Mouse (Mus musculus): ENCODE data around the gene Cstf3.

Gene Cstf3

DNA sequence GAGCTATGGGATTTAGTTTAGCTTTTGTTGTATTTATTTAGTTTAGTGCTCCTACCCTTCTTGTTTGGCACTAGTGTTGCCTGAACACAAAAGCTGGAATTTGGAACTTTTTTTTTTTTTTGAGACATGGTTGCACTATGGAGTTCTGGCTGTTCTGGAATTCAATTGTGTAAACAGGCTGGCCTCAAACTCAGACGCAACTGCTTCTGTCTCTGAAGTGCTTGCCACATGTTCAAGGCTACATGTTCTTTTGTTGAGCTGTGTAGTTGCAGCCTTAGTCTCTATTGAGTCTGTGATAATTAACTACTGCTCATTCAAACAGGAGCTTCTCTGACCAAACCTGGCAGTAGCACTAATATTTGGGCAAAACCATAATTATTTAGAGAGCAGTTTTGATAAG is 13.1 kb downstream of the Cstf3 start:
- no peak for DNase-seq (ENCODE audit: low spot score)

DNA sequence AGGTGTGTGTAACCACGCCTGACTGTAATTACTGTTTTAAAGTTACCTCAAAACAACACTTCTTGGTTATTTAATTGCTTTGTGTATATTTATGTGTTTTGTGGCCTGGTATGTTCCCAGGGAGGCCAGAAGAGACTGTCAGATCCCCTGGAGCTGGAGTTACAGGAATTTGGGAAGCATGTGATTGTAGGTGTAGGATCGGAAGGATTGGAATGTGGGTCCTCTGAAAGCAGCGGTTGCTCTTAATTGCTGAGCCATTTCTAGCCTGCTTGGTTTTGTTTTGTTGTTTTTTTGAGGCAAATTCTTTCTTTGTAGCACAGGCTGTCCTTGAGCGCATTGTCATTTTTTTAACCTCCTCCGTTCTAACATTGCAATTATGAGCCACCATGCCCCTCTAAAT is 14.4 kb downstream of the Cstf3 start:
- no peak for DNase-seq (ENCODE audit: low spot score)

DNA sequence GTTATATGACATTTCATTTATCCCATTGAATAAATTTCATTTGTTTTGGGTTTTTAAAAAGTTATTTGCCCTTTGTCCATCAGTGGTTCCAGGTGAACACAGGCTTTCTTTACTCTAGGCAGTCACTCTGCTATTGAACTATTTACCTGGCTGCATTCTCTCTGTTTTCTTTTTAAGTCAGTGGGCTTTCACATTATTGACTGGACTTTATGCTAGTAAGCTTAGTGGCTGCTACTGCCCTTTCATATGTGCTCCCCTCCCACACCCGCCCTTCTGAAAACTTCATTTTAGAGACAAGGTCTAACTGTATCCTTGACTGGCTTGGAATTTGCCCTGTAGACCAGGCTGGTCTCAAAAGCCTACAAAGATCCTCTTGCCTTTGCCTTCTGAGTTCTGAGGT is 15.2 kb downstream of the Cstf3 start:
- no peak for DNase-seq (ENCODE audit: low spot score)

DNA sequence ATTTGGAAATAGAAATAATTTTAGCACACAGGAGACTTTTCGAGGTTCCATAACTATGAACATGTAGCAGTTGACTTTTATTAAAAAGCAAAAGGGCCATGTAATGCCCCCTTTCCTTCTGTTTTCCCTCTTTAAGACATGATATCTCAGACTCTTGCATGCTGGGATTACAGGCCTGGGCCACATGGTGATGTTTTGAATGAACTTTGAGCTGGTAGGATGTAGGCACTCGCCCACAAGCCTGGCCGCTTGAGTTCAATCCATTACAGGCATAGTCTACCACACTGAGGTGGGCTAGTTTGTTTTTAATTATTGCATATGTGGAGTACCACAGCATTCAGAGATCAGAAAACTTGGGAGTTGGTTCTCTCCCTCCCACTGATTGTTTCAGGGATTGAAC is 24.5 kb downstream of the Cstf3 start:
- no peak for DNase-seq (ENCODE audit: low spot score)

DNA sequence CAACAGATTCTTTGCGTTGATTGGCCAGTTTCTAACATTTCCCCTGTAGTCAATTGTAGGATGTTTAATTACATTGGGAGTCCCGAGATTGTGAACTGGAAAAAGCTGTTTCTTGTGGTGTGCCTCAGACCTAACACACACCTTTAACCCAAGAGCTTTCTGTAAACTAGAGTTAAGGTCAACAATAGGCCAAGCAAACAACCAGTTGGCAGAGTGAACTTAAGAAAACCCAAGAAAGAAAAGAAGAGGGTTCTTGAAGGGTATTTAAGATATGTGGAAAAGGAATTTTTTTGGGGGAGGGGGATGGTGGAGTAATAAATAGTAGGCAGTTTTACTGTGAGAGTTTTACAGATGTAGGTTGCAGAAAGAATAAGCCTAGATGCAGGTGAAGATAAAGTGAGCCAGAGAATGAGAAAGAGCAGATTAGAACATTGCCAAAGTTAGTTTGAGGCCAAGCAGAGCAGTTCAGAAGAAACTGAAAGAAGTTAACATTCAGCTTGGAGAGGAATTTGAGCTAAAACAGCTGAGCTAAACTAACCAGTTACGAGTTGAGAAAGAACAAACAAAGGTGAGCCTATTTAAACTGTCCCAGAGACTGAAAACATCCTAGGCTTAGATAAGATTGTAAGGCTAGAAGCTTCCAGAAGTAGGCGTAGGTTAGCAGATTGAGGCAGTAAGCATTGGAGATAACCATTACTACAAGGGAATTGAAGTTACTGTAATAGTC is 25.8 kb downstream of the Cstf3 start:
- DNase-seq (ENCODE audit: low spot score), result no peak

DNA sequence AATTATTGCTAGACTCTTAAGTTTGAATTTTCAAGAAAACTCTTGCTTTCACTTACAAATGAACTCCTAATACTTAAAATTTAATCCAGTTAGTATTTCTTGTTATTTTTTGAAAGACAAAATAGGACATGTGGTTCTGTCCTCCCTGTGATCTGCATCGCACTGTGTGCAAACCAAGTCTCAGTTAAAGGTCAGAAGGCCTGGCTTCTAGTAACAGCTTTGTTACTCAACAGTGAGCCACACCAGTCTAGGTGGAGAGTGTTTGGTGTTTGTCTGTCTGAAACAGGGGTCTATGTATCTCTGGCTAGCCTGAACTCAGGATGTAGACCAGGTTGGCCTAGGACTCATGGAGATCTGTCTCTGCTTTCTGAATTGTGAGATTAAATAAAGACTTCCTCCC is 68.3 kb downstream of the Cstf3 start:
- no peak for DNase-seq (ENCODE audit: low spot score)

DNA sequence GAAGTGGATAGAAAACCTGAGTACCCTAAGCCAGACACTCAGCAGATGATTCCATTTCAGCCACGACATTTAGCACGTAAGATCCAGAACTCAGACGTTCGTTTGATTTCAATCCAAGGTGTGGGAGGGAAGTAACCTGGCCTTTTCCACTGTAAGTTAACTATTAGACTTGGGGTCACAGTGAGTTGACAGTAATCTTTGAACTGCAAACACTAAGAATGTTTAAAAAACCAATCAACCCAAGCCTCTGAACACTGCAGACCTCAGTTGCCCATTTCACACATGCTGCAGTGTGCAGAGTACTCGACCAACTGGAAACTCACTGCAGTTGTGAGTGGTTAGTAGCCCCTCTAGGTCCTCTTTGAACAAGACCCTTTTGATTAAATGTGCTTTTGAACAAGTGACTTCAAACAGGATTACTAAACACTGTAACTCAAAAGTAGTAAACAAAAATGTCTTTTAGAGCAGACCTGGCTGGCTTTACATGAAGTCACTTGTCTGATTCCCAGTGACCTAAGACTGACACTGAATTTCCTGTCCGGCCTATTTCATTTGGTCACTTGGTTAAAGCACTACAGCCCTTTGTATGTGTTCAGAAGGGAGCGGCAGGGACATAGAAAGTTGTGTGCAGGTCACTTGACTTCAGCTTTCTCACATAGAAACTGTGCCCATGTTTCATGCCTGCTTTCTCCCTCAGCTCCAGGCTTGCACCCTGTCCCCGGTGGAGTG is 73.2 kb downstream of the Cstf3 start:
- DNase-seq (ENCODE audit: low spot score), result no peak

DNA sequence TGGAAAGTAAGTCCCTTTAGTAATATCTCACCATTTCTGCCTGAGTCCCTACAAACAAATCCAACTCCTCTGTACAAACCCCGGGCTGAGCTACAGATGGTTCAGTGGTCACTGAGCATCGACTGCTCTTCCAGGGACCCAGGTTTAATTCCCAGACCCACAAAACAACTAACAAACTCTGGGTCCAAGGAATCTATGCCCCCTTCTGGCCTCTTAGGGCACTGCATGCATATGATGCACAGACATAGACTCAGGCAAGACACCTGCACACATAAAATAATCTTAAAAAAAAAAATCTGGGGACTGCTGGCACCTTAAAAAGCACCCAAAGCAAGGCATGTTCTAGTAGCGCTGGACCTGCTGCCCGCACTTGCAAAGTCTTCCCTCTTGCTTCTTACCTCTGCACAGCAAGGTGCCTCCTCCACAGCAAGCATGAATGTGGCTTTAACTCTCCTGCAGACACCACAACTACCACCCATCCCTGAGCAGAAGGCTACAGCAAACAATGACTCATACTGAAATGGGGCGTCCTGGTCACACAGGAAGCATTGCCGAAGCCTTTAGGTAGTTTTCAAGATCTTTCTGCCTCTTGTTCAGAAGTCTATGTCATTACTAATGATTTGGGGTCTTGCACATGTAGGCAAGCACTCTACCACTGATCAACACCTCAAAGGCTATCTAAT is 78.9 kb downstream of the Cstf3 start:
- no peak for DNase-seq (ENCODE audit: low spot score)

DNA sequence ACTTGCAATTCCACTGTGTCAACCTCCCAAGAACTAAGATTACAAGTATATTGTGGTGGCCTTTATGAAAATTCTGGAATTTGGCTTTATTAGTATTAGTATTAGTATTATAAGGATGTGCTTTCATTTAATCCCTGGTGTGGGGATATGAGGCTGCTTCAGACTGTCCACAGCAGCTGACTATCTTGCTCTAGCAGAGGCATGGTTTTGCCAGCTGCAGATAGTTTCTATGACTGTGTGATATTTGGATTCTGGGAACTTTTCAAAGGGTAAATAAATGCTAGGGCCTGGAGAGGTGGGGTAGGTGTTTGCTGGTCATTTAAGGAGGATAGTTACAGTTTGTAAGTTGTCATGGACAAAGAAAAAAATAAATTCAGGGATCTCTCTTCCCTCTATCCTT is 81.4 kb downstream of the Cstf3 start:
- no peak for DNase-seq (ENCODE audit: low spot score)

DNA sequence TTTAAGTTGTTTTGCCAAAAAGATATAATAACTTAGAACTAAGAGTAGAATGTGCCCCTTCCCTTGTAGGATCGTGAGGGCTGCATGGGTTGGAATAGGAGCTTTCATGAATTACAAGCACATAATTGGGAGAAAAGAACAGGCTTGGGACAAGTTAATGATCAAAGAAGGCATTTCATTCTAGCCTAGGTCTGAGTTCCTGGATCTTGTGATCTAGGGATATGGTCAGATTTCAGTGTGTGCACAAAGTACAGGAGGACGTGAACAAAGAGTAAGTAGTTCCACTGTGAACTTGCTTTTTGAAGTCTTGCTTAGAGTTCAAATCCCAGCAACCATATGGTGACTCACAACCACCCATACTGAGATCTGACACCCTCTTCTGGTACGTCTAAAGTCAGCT is 87.0 kb downstream of the Cstf3 start:
- no peak for DNase-seq (ENCODE audit: low spot score)

DNA sequence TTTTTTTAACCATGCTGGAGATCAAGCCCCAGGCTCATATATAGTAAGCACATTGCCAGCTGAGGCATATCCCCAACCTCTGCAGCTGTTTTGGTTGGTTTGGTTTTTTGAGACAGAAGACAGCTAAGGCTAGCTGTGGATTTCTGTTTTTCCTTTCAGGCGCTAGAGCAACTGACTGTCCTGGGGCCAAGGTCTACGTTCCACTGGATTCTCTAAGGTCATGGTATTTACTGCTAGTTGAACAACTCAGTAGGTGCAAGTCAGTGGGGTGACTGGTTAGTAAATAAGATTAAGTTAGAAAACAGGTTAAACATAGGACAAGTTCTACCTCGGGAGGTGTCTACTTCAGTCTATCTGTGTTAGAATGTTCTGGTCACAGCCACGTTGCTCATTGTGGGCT is 94.4 kb downstream of the Cstf3 start:
- DNase-seq (ENCODE audit: low spot score), result no peak

DNA sequence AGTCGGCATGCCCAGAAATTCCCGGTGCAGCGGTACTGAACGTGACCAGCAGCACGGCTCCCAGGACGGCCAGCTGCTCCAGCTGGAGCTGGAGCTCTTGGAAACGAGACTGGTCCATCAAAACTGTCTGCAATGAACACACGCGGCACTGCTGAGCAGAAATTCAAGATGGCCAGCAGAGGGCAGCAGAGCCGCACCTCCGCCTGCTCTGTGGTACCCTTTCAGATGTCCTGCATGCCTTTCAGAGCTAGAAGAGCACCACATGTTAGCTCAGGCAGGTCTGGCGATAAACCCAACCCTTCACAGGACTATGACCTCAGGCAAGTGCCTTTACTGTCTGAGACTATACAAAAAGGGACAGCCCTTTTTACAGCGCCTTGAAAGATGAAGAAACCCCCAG is 95.1 kb downstream of the Cstf3 start:
- peak; percentile 77 for DNase-seq (ENCODE audit: low spot score)

DNA sequence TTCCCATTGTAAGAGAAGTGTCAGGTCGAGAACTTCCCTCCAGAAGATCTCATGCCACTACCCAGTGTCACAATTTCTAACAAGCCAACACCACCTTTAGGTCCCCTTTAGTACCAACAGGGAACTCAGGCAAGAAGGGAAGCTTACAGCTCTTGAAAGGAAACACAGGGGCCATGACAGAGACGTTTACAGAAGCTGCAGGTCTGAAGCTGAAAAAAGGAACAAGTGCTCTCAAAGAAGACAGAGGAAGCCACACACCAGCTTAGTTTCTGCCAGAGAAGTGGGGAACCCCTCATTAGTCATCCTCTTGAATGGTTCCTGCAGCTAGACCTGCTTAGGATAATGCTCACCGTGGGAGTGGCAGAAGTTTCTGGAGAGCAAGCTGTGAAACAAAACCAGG is 96.9 kb downstream of the Cstf3 start:
- DNase-seq (ENCODE audit: low spot score), result no peak

DNA sequence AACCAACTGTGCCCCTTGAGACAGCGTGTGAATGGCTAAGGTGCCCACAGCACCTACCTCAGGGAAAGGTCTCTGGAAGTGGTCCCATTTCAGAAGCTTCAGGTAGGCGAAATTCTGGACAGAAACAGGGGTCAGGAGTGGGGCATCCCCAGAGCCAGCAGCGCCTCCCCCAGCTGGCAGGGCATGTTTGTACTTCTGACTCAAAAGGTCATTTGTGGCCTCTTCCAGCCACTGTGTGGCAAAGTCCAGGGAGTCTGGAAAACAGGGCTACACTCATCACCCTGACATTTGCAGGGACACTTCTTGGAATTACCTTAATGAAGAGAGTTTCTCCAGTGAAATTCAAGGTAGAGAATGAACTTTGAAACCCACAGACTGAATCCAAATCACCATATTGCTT is 98.0 kb downstream of the Cstf3 start:
- no peak for DNase-seq (ENCODE audit: low spot score)

DNA sequence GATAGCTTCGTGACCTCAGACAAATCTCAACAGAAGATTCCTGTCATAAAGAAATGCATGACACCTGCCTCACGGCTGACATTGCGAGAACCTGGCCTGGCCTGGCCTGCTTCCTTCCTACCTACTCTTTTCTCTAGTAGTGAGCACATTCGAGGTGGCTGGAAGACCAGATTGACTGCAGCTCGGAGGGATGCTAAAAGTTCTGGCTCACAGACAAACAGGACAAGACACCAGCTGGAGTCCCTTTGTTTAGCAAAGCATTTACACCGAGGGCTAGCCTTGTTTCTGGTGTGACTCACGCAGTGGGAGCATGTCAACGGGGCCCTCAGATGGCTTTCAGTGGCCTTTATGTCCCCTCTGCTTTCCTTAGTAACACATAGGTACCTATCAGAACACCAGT is 98.4 kb downstream of the Cstf3 start:
- no peak for DNase-seq (ENCODE audit: low spot score)

DNA sequence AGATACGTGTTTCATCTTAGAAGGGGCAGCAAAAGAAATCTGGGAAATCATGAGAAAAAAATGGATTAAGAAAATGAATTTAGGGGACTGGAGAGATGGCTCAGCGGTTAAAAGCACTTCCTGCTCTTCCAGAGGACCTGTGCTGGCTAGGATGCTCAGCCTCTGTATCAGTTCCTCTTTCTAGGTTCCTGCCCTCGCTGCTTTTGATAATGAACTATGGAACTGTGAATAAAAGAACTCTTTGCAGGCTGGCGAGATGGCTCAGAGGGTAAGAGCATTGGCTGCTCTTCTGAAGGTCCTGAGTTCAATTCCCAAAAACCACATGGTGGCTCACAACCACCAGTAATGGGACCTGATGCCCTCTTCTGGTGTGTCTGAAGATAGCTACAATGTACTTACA is 100.4 kb downstream of the Cstf3 start:
- DNase-seq (ENCODE audit: low spot score), result no peak

DNA sequence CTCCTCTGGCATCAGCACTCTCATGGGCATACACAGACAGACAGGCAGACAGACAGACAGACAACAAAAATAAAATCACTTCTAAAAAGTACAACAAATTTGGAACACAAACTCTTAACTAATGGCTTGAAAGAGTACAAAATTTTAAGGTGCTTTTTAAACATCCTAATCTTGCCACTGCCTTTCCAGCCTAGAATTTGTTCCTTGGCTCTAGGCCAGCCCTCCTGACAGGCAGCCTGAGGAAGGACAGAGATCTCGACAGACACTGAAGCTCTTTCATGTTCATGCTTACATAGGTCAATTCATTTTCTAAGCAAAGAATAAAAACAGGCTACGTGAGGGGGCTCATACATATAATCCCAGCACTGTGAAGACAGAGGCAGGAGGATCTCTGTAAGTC is 102.2 kb downstream of the Cstf3 start:
- no peak for DNase-seq (ENCODE audit: low spot score)

DNA sequence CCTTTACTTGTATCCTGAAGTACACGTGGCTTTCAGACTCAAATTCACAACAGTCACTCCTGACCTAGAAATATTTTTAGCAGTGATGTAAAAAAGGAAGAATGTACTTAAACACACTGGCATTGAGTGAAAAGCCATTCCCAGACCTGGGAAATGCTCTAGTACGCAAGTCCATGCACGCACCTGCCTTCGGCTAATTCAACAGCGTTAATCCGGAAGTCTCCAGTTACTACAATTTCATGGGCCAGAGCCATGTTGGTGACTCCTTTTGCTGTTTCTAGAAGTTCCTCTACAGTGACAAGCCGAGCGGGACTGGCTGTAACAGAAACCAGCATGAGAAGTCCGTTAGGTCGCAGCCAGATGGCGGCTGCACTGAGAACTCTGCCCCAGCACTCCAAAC is 109.3 kb downstream of the Cstf3 start:
- DNase-seq (ENCODE audit: low spot score), result no peak

DNA sequence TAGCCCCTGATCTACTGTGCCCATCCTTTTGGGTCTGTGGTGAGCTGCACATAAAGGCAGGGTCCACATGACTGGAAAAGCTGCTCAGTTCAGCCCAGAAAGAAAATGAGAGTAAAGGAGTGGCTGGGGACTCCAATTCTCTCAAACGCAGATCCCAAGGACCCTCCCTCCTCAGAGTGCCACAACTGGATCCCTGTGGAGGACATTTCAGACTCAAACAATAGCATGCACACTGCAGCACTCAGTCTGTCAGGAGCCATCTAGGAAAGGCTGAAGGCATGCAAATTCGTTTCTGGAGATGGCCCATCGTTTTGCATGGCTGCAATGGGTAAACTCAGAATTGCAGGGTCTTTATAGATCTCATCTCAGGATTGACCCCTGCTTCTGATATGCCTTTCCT is 112.8 kb downstream of the Cstf3 start:
- no peak for DNase-seq (ENCODE audit: low spot score)

DNA sequence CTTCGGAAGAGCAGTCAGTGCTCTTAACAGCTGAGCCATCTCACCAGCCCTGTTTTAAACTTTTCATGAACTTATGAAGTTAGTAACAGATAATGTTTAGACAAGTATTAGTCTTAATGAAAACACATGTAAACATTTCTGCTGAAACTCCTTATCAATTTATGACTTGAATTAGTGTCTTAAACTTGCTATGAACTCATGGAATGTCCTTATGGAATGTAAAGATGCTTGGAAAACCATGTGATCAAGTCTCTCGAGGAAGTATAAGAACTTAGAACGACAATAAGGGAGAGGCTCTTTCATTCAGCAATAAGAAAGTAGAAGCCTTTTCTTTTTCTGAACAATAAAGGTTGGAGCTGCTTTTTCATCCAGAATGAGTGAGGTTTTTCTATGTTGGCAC is 114.0 kb downstream of the Cstf3 start:
- DNase-seq (ENCODE audit: low spot score), result no peak

DNA sequence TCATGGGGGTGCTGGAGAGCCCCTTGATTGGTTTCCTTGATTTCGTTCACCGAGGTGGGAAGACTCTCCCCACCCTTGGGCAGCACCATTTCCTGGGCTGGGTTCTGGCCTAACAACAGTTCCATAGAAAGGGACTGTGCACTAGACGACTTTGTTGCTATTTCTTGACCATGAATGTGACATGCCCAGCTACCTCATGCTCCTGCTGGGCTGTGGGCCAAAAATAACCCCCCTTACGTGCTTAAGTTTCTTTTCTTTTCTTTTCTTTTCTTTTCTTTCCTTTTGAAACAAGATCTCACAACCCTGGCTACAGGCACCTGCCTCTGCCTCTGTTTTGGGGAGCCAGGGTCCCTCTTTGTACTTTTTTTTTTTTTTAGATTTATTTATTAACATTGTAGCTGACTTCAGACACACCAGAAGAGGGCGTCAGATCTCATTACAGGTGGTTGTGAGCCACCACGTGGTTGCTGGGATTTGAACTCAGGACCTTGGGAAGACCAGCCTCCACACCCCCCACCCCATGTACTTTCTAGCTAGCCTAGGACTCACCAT is 119.5 kb downstream of the Cstf3 start:
- DNase-seq (ENCODE audit: low spot score), result no peak

DNA sequence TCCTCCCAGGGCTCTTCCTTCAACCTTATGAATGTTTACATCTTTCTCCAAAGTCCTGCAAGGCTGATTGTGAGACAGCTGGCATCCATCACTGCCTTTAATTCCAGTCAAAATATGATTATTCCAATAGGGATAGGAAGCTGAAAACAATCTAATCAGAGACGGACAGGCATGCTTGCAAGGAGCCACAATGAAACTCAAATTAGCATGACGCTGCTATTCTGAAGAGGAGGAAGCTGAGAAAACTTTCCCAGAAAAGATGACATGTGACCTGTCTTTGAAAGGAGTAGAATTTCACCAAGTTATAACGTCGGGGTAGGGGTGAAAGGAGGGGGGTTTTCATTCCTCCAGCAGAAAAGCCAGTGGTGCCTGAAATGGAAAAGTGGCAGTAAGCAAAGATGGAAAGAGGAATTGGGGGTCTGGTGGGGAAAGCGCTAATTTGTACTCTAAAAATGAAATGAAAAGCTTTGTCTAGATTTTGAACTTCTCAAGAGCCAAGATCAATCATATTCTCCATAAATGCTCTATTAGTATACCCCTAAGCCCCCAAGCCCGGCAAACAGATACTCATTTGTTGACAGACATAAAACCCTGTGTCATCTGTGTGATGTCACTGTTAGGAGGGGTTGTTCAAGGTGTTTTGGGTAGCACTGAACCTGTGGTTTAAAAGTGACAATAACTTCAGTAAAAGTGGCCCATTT is 120.5 kb downstream of the Cstf3 start:
- no peak for DNase-seq (ENCODE audit: low spot score)

Data from ovary, postnatal 36 days (tissue).